Mouse (Mus musculus) midbrain, postnatal 0 days (tissue): ENCODE measurements around the gene Rtl5. TPM values are rescaled to one million over a fixed set of nuclear protein-coding genes. Genes with fewer than 3 reads are reported as not detected.

Experiments used
- ATAC-seq: fragments of 200-750 bp; cut with Nextera tagmentation; 2 replicates; pipeline ENCODE4 v1.8.0; 2017; ENCODE audit warnings: moderate number of reproducible peaks, mild to moderate bottlenecking, moderate TSS enrichment, moderate library complexity; ENCODE audit not compliant: low FRiP score
- DNase-seq: peaks from one replicate; pipeline ENCODE4 v3.0.0-alpha.2; 2015; ENCODE audit warnings: low spot score
- H3K27ac ChIP-seq: fragments of 300-500 bp; sonication (generic); 2 replicates; pipeline ENCODE4 v1.5.1; 2014; ENCODE audit warnings: low read depth, mild to moderate bottlenecking, low read length, mixed read lengths
- H3K27me3 ChIP-seq: fragments of 300-500 bp; sonication (generic); 2 replicates; pipeline ENCODE4 v1.6.1; 2014; ENCODE audit warnings: low read length, control low read depth, mixed read lengths; ENCODE audit not compliant: insufficient read depth
- H3K36me3 ChIP-seq: fragments of 300-500 bp; sonication (generic); 2 replicates; pipeline ENCODE4 v1.6.1; 2014; ENCODE audit warnings: low read length, control low read depth, mixed read lengths; ENCODE audit not compliant: insufficient read depth
- H3K4me1 ChIP-seq: fragments of 300-500 bp; sonication (generic); 2 replicates; pipeline ENCODE4 v1.6.1; 2014; ENCODE audit warnings: mild to moderate bottlenecking, control low read depth, antibody characterized with exemption, low read length, mixed read lengths; ENCODE audit not compliant: insufficient read depth
- H3K4me2 ChIP-seq: fragments of 300-500 bp; sonication (generic); 2 replicates; pipeline ENCODE4 v1.6.1; 2014; ENCODE audit warnings: low read depth, mild to moderate bottlenecking, low read length, mixed read lengths; ENCODE audit not compliant: poor library complexity, severe bottlenecking
- H3K4me3 ChIP-seq: fragments of 300-500 bp; sonication (generic); 2 replicates; pipeline ENCODE4 v1.5.1; 2014; ENCODE audit warnings: low read depth, mild to moderate bottlenecking, low read length, moderate library complexity
- H3K9ac ChIP-seq: fragments of 300-500 bp; sonication (generic); replicated peaks from 2 replicates; pipeline ENCODE4 v1.6.1; 2014; ENCODE audit warnings: mild to moderate bottlenecking, low read length, moderate library complexity, mixed read lengths; ENCODE audit not compliant: poor library complexity, severe bottlenecking
- H3K9me3 ChIP-seq: fragments of 300-500 bp; sonication (generic); 2 replicates; pipeline ENCODE4 v1.6.1; 2016; ENCODE audit warnings: low read length, control low read depth
- CTCF ChIP-seq: IDR thresholded peaks from 2 replicates; pipeline ENCODE4 v1.5.1; 2016; ENCODE audit warnings: antibody characterized with exemption, mild to moderate bottlenecking
- WGBS: fragments of 180-500 bp; shearing (Covaris S2); extraction: QIAGEN DNeasy Blood & Tissue Kit; methylation state at CpG from one replicate; pipeline ENCODE4 v1.1.7; 2014; 5-methylcytosine and 5-hydroxymethylcytosine counted together
- polyA plus RNA-seq: library from polyadenylated mRNA; unstranded; fragments of >200 nt; fragmentation: Nextera tagmentation; extraction: Ambion mirVana; gene quantifications from 2 replicates; pipeline ENCODE4 v1.2.1, GENCODE M21; 2015
- total RNA-seq: library from RNA; depleted of rRNA; stranded (reverse); fragments of >200 nt; gene quantifications from 2 replicates; pipeline ENCODE4 v1.2.3, GENCODE M21; 2014

Rtl5 gene
- total and polyA plus RNA-seq, 2 experiments from 2014 or later, result 6.2 to 50.0 TPM

DNA sequence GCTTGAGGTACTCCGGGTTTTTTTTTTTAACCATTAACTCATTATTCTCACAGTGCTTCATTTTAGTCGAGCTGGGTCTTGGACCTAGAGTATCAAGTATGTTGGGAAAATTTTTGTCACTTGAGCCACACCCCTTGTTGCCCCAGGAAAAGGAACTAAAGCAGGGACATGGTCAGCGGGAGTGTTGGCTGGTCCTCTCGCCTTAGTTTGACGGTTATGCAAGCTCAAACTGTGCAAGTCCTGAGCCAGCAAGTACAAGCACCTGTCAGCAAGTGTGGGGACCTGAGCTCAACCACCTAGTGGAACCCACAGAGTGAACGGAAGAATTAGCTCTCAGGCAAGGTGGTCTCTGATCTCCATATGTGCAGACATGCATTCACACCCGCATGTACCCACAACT is 30.8 kb upstream of the Rtl5 start:
- no peak for TF ChIP-seq CTCF
- Histone ChIP-seq H3K4me2 (no peak overlapping the region), H3K27me3 (no peaks in the 10 kb centered on the region), H3K36me3 (no peaks in the 10 kb centered on the region), H3K9me3 (no peaks in the 10 kb centered on the region), H3K4me3 (no peak overlapping the region), H3K9ac (no peak overlapping the region), H3K27ac (no peak overlapping the region), H3K4me1 (no peaks in the 10 kb centered on the region)
- 75% methylated on average over 7 of the region's 7 CpGs for WGBS
- ATAC-seq, result no peak
- DNase-seq, result no peak

DNA sequence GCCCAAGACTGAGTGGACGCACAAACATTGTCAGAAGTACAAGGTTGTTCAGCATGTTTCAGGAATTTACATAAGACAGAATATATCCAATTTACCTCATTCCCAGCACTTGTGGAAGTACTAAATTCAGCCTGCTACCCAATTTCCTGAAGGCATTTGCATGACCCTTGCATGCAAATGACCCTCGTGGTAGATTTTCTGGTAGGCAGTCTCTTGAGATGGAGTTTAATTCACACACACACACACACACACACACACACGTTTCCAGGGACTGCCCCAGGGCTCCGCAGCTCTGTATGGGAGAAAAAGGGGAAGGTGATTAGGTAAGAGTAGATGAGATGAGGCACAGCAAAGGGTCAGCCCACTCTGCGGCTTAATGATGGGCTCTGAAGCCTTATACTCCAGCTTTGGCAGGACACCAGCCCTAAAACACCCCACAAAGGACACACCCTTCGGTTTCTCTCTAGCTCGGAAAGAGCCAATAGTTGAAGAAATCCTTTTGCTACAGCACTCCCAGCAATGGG is 23.3 kb upstream of the Rtl5 start:
- no peak overlapping the region for H3K27ac ChIP-seq
- no peak for ATAC-seq
- no peaks in the 10 kb centered on the region for H3K4me1 ChIP-seq
- H3K4me3 ChIP-seq, result no peak overlapping the region
- WGBS, result 83% methylated on average over 7 of the region's 7 CpGs
- no peak overlapping the region for H3K4me2 ChIP-seq
- DNase-seq, result no peak
- no peaks in the 10 kb centered on the region for H3K27me3 ChIP-seq
- no peaks in the 10 kb centered on the region for H3K9me3 ChIP-seq
- no peak overlapping the region for H3K9ac ChIP-seq
- H3K36me3 ChIP-seq, result no peaks in the 10 kb centered on the region
- no peak for TF ChIP-seq CTCF

DNA sequence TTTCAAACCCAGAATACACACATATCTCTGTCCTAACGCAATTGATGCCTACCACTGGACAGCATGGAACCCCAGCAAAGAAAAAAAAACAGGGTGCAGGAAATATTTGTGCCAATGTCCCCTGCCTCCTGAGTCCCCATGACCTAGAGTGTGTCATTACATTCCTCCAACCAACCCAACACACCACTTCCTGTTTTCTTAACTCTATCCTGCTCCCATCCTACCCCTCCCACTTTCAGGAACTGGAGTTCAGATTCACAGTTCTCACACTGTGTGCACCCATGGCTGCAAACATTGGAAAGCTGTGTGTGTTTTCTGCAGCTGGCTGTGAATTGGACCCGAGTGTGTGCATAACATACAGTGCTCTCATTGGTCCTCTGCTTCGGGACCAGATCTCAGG is 19.5 kb upstream of the Rtl5 start:
- ATAC-seq, result no peak
- Histone ChIP-seq H3K4me1 (no peaks in the 10 kb centered on the region), H3K9ac (no peak overlapping the region), H3K36me3 (no peaks in the 10 kb centered on the region), H3K27me3 (no peaks in the 10 kb centered on the region), H3K27ac (no peak overlapping the region), H3K4me2 (no peak overlapping the region), H3K9me3 (no peaks in the 10 kb centered on the region), H3K4me3 (no peak overlapping the region)
- DNase-seq, result no peak
- 71% methylated on average over 3 of the region's 3 CpGs for WGBS
- TF ChIP-seq CTCF, result no peak

DNA sequence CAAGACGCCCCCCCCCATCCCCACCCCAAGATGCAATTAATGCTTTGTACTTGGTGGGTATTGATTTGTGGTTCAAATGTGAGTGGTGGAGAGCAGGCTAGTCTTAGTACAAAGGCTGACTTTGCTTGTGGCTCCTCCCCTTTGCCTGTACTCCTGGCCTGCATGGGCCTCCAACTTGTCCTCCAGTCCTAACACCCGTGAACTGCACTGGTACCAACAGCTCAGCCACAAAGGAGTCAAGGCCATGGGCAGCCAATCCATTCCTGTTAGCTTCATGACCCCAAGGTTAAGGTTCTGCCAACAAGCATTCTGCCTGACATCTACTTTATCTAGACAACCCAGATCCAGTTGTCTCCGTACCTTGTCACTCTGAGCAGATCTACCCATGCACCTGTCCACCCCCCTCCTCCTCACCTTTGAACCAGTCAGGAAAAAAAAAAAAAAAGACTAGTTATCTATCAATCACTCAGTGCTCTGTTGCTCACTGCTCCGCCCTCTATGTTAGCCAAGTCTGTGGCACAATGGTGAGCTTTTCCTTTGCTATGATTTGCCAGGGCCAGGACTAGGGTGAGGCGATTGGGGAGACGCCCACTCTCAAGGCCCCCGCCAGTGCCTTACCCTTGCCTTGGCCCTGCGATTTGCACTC is 14.8 kb upstream of the Rtl5 start:
- Histone ChIP-seq H3K9ac (no peak overlapping the region), H3K4me1 (no peaks in the 10 kb centered on the region; the same call in 1 of the 2 replicates), H3K9me3 (no peaks in the 10 kb centered on the region), H3K27me3 (no peaks in the 10 kb centered on the region; the same call in 1 of the 2 replicates), H3K36me3 (no peaks in the 10 kb centered on the region), H3K4me2 (no peak overlapping the region), H3K4me3 (no peak overlapping the region), H3K27ac (no peak overlapping the region)
- ATAC-seq (no peak), DNase-seq (no peak)
- 86% methylated on average over 8 of the region's 8 CpGs for WGBS
- TF ChIP-seq CTCF, result no peak

DNA sequence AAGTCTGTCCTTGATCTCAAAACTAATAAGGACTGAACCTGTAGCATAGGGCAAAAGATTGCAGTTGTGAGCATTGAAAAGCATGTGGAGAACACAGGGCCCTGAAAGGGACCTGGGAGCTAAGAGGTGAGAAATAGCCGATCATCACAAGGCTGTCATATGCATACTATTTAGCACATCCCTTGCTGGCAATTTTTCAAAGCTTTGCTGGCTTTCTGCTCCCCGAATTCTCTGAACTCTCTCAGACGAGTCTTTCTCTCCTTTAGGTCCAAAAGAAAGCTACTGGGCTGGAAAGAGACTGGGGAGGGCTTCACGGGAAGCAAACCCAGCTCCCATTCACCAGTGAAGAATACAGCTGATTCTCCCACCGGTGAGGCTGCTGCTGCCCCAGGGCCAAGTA is 11.2 kb upstream of the Rtl5 start:
- H3K9me3 ChIP-seq, result no peaks in the 10 kb centered on the region
- peak overlapping the region; percentile 75 for H3K27ac ChIP-seq
- peak; percentile 32 for DNase-seq
- H3K4me1 ChIP-seq, result no peaks in the 10 kb centered on the region; the same call in 1 of the 2 replicates
- no peaks in the 10 kb centered on the region; the same call in 1 of the 2 replicates for H3K27me3 ChIP-seq
- no peak for ATAC-seq
- WGBS, result 19% methylated on average over 5 of the region's 5 CpGs
- TF ChIP-seq CTCF, result no peak
- H3K4me2 ChIP-seq, result no peak overlapping the region
- H3K36me3 ChIP-seq, result peaks cover 5% of the 10 kb centered on the region; the same call in 1 of the 2 replicates
- no peak overlapping the region for H3K4me3 ChIP-seq
- no peak overlapping the region for H3K9ac ChIP-seq

DNA sequence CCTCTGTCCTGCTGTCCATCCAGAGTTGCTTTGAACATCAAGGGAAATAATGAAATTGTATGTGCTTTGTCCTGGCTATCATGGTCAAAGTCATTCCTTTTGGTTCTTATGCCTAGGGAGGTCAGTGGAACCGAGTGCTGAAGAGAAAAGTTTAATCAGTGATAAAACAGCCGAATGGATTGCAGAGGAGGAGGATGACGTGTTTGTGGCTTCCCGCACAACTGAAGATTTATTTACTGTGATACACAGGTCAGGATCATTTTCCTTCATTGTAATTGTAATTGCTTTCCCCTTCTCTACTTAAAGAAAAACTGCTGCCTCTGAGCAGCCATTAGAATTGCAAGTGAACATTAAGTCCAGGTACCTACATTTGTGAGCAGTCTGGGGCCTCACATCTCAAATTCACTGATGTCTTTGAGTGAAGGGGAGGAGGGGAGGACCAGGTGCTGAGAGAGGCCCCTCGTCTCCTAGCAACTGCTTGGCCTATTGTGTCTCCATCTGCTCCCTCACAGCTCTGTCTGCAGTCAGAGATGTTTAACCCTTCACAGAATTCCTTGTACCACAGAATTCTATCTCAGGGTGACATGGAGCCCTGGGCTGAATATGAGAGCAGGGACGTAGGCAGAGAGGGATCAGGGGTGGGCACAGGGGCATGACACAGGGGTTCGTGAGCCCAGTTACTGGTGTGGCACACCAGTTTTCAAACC is 10.6 kb upstream of the Rtl5 start:
- H3K4me2 ChIP-seq, result no peak overlapping the region
- DNase-seq (peak; percentile 85), ATAC-seq (peak; percentile 85)
- 30% methylated on average over 7 of the region's 7 CpGs for WGBS
- no peaks in the 10 kb centered on the region; the same call in 1 of the 2 replicates for H3K4me1 ChIP-seq
- peaks cover 5% of the 10 kb centered on the region; the same call in 1 of the 2 replicates for H3K36me3 ChIP-seq
- peak overlapping the region; percentile 75 for H3K27ac ChIP-seq
- no peak overlapping the region for H3K4me3 ChIP-seq
- no peaks in the 10 kb centered on the region; the same call in 1 of the 2 replicates for H3K27me3 ChIP-seq
- no peaks in the 10 kb centered on the region for H3K9me3 ChIP-seq
- TF ChIP-seq CTCF, result no peak
- no peak overlapping the region for H3K9ac ChIP-seq
